Mouse (Mus musculus): ENCODE data around the gene Prkcz.

The Prkcz gene

GRCm38 (mm10) chr4:155361303-155361791 lies at the start of gene Prkcz:
Prkcz (minus strand) TSS chr4:155361361.
- DNase-seq = peak; percentile 98

- DNase-seq = peak; percentile 43
Observed at GRCm38 (mm10) chr4:155409058-155409776, 48.1 kb upstream of the Prkcz start, which contains the start of gene Cfap74. Cfap74 (plus strand) TSS chr4:155409190.

DNA sequence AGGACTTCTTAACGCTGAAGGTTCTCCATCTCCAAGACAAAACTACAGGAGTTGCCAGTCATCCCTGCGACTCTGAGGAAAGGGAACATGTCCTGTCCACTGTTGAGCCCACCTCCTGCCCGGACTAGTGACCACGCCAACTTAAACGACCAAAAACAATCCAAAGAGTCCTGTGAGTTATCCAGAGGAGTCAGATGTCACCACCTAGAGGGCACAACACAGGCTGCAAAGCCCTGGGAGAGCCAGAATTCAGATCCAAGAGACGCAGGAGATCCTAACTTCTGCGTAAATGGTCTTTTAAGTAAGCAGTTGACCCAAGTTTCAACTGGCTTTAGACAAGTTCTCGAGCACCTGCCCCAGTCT lies 47.5 kb upstream of the Prkcz start:
- no peak for DNase-seq

DNA sequence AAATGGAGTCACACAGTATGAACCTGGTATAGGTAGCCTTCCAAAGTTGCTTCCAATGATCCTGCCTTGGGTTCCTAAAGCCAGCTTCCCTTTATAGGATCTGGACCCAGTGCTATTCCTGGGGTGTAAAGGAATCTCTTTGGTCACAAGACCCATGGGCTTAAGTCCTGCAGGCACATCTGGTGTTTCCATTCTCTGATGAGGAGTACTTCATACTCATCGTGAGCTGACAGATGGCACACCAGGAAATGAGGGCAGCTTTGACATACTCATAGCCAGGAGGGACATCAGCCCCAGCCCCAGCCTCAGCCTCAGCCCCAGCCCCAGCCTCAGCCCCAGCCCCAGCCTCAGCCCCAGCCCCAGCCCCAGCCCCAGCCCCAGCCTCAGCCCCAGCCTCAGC lies 41.3 kb upstream of the Prkcz start:
- DNase-seq = no peak

GRCm38 (mm10) chr4:155401121-155401520 lies 40.0 kb upstream of the Prkcz start:
- DNase-seq = no peak

DNA sequence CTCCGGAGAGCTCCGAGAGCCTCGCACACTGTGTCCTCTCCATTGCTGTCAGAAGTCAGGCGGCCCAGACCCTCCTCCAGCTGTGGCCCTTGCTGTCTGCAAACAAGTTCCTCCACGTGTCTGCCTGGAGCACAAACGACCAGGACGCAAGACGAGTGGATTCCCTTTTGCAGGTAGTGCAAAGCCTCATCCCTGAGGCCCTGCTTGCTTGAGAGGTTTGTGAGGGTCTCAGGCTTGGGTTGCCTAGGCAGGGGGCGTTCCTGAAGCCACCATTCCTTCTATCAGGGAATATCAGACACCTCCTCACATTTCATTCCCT lies 37.0 kb upstream of the Prkcz start:
- DNase-seq = no peak

DNA sequence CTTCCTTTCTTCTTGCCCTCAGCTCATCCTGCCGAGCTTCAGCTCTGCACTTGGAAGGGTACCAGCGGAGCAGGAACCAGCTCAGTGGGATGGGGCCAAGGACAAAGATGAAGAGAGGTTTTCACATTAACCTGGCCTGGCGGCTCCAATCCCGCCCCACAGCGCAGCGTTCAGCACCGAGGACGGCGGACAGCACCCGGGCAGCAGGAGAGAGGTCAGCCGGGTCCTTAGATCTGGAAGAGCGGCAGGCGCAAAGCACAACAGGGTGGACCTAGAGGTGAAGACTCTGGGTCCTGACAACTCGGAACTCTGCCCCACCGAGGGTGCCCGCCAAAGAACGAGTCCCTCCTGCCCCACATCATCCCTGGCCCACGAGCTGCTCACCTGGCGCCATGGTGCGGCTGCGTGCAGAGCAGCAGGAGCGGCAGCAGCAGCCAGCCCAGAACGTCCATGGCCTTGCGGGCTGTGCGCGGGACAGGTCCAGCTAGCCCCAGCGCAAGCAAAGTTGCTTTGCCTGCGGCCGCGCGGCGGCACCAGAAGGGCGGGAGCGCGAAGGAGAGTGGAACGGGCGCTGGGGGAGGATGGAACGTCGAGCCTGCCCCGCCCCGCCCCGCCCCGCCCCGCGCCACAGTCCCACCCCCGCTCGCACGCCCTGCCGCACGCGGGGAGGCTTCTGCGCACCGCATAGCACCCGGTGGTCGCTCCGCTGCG lies 36.5 kb upstream of the Prkcz start, which contains the start of gene Gabrd:
Gene Gabrd (minus strand): TSS at position 602 of the 711 bp plus-strand sequence.
- peak; percentile 61 for DNase-seq

GRCm38 (mm10) chr4:155396751-155397150 lies 35.6 kb upstream of the Prkcz start:
- no peak for DNase-seq

- no peak for DNase-seq
Observed at GRCm38 (mm10) chr4:155395471-155395870, 34.3 kb upstream of the Prkcz start.

GRCm38 (mm10) chr4:155387166-155387565 lies 26.0 kb upstream of the Prkcz start:
- no peak for DNase-seq

GRCm38 (mm10) chr4:155383326-155383725 lies 22.2 kb upstream of the Prkcz start:
- DNase-seq = no peak

DNA sequence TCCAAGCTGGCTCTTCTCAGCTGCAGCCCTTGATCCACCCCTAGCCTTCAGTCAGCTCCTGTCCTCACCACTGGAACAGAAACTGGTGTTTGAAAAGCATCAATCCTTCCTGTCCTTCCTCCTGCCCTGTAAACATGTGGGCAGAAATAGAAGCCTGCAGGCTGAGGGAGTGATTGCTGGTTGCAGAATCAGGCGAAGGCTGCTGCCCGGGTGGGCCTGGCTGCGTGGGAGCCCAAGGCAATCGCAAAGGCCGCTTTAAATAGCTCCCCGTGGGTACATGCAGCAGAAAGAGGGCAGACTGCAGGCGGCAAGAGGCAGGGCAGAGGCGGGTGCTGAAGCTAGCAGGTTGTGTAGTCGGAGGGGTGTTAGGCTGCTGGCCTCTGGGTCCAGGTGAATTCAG lies 21.6 kb upstream of the Prkcz start:
- DNase-seq = no peak

DNA sequence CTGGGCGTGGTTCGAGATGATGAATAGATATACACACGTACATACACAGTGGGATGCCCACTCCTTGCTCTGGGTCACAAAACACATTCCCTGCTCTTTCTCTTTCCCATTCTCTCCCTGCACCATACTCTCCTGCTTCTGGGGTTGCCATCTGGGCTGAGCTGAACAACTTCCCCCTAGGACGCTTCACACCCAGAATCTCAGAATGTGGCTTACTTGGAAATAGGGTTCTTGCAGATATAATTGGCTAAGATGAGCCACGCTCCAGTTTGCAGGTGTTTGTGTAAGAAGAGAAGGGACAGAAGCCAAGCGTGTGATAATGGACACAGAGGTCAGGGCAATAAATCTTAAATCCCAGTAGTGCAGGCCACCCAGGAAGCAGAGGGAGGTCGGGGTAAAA lies 20.8 kb upstream of the Prkcz start:
- no peak for DNase-seq

DNA sequence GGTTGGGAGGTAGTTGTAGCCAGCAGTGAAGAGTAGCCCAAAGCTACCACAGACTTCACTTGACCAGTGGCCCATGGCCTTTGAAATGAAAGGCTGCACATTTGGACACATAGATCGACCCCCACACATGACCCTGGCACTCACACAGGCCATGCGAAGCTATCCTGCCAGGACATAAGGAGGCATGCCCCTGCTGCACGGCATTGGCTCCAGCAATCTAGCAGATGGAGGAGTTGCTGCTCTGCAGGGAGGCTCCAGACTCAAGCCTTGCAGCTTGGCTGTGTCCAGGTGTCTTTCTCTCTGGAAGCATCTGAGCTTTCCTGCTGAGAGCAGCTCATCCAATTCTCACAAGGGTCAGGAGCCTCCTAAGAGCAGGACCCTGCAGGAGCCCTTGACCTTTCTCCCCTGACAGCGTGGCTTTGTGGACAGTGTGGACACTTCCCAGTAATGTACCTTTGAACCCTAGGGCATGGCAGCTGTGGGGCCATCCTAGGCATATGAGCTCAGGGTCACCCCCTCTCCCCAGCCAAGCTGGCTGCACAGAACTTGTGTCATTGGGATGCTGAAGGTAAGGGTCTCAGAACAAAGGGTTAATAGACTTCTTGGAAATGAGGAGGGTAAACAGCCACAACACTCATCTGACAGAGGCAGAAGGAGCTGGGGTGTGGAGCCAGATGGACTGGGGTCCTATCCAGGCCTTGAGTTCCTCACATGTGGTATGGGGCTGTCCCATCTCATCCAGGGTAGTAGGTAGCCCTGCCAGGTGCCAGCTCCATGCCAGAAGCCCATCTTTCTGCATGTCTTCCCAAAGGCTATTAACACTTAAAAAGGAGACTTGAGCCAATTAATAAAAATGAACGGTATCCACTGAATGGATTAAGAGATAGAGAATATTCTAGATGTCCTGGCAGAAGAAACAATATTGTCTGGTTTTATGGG lies 10.9 kb upstream of the Prkcz start:
- DNase-seq = peak; percentile 40

- peak; percentile 96 for DNase-seq
Observed at GRCm38 (mm10) chr4:155370737-155371715, 9.9 kb upstream of the Prkcz start.

DNA sequence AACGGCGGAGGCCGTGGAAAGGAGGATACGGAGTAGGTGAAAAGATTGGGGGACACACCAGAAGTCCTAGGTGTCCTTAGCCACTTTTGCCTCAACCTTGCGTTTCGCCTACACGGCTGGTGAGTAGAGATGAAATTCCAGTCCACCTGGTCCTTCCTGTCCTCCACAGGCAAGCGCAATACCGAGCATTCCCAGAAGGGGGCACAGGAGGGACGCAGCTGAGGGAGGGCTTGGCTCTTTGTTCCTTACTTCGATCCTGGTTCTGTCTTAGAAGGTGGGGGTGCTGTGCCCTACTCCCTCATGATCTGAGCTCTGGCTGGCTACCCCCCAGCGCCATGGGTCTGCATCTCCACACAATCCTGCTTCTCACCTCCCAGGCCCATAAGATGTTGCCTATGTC lies 7.5 kb upstream of the Prkcz start:
- peak; percentile 76 for DNase-seq

DNA sequence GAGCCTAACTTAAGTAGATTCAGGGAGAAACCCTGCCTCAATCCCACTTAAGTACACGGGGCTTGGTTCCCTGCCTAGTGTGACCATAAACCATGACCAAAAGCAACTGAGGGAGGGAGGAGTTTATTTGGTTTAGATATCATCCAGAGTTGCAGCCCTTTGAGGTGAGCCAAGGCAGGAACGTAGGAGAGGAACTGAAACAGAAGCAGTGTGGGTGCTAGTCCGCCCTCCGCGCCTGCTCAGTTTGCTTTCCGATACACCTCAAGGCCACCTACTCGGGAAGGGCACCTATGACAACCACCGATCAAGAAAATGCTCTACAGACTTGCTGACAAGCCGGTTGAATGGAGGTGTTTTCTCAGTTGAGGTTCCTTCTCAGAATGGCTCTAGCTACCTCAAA lies 6.6 kb upstream of the Prkcz start:
- no peak for DNase-seq

GRCm38 (mm10) chr4:155366784-155367183 lies 5.6 kb upstream of the Prkcz start:
- DNase-seq = no peak

- DNase-seq = no peak
Observed at GRCm38 (mm10) chr4:155362443-155362842, 1.3 kb upstream of the Prkcz start.

DNA sequence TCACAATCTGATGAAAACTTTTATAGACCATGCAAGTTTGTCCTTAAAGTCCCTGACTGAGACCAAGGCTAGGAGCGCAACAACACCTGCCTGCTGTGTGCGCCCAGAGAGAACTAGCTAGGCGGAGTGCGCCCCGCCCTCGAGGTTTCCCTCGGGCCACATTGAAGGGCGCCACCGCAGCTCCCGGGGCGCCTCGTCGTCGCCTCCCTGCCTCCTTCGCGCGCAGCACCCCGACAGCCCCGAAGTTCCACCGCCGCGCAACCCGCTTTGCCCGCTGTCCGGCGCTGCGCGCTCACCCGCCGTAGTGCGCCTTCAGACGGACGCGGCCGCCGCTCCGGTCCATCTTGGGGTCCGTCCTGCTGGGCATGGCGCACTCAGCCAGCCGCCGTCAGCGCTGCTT lies 305 bp downstream of the Prkcz start:
- DNase-seq = no peak

GRCm38 (mm10) chr4:155359560-155360464 lies 1.3 kb downstream of the Prkcz start:
- DNase-seq = peak; percentile 77

Data from kidney, adult 11 months (tissue).